Mouse (Mus musculus) heart, embryonic 11.5 days (tissue): ENCODE results near the gene Itga6. TPM values are rescaled to one million over a fixed set of nuclear protein-coding genes. Genes with fewer than 3 reads are reported as not detected.
A peak's percentile ranks its signal among the peaks of the same experiment; 100 is the strongest.

Source experiments
- ATAC-seq: fragments of 200-750 bp; cut with Nextera tagmentation; replicated peaks from 2 replicates; pipeline ENCODE4 v1.8.0; 2017; ENCODE audit warnings: moderate library complexity; ENCODE audit not compliant: insufficient number of reproducible peaks, low FRiP score, low TSS enrichment
- H3K27ac ChIP-seq: fragments of 300-500 bp; sonication (generic); 2 replicates; pipeline ENCODE4 v1.5.1; 2014; ENCODE audit warnings: mild to moderate bottlenecking, low read depth, low read length
- H3K27me3 ChIP-seq: fragments of 300-500 bp; sonication (generic); 2 replicates; pipeline ENCODE4 v1.6.1; 2014; ENCODE audit warnings: mild to moderate bottlenecking, low read length, mixed read lengths; ENCODE audit not compliant: control insufficient read depth, insufficient read depth
- H3K36me3 ChIP-seq: fragments of 300-500 bp; sonication (generic); 2 replicates; pipeline ENCODE4 v1.6.1; 2014; ENCODE audit warnings: mild to moderate bottlenecking, low read length, moderate library complexity, mixed read lengths; ENCODE audit not compliant: control insufficient read depth, insufficient read depth
- H3K4me1 ChIP-seq: fragments of 300-500 bp; sonication (generic); 2 replicates; pipeline ENCODE4 v1.6.1; 2014; ENCODE audit warnings: low read length; ENCODE audit not compliant: control insufficient read depth, insufficient read depth
- H3K4me2 ChIP-seq: fragments of 300-500 bp; sonication (generic); 2 replicates; pipeline ENCODE4 v1.6.1; 2014; ENCODE audit warnings: mild to moderate bottlenecking, moderate library complexity
- H3K4me3 ChIP-seq: fragments of 300-500 bp; sonication (generic); 2 replicates; pipeline ENCODE4 v1.5.1; 2014; ENCODE audit warnings: low read depth, low read length
- H3K9ac ChIP-seq: fragments of 300-500 bp; sonication (generic); 2 replicates; pipeline ENCODE4 v1.6.1; 2014; ENCODE audit warnings: mild to moderate bottlenecking, low read depth, low read length, moderate library complexity
- H3K9me3 ChIP-seq: fragments of 300-500 bp; sonication (generic); replicated peaks from 2 replicates; pipeline ENCODE4 v1.6.1; 2016; ENCODE audit warnings: low read length; ENCODE audit not compliant: control insufficient read depth
- WGBS: fragments of 180-500 bp; shearing (Covaris S2); extraction: QIAGEN DNeasy Blood & Tissue Kit; methylation state at CpG from one replicate; pipeline ENCODE4 v1.1.7; 2014; ENCODE audit not compliant: insufficient replicate concordance; 5-methylcytosine and 5-hydroxymethylcytosine counted together
- polyA plus RNA-seq: library from polyadenylated mRNA; unstranded; fragments of >200 nt; fragmentation: Nextera tagmentation; extraction: Ambion mirVana; gene quantifications from 2 replicates; pipeline ENCODE4 v1.2.1, GENCODE M21; 2014

The Itga6 gene
- polyA plus RNA-seq, 1 experiment from 2014 or later = 128 TPM

- ATAC-seq = 0 out of 2 replicates have a peak, but pooled peaks have one; percentile 42
- H3K27me3 ChIP-seq = no peaks in the 10 kb centered on the region
- no peaks in the 10 kb centered on the region for H3K36me3 ChIP-seq
- peaks cover 5% of the 10 kb centered on the region for H3K4me1 ChIP-seq
- H3K27ac ChIP-seq = no peak overlapping the region
- H3K9ac ChIP-seq = no peak overlapping the region
- H3K9me3 ChIP-seq = no peaks in the 10 kb centered on the region
- H3K4me2 ChIP-seq = no peak overlapping the region
- WGBS = 68% methylated on average over 8 of the region's 8 CpGs
- H3K4me3 ChIP-seq = no peak overlapping the region
Observed at GRCm38 (mm10) chr2:71751336-71751735, 5.9 kb downstream of the Itga6 start.

- Histone ChIP-seq H3K27me3 (no peaks in the 10 kb centered on the region), H3K9ac (no peak overlapping the region), H3K27ac (no peak overlapping the region), H3K4me2 (no peak overlapping the region), H3K4me3 (no peak overlapping the region), H3K4me1 (peaks cover 5% of the 10 kb centered on the region), H3K36me3 (no peaks in the 10 kb centered on the region), H3K9me3 (no peaks in the 10 kb centered on the region)
- 66% methylated on average over 2 of the region's 2 CpGs for WGBS
- no peak for ATAC-seq
Observed at GRCm38 (mm10) chr2:71751863-71752262, 6.4 kb downstream of the Itga6 start.

- Histone ChIP-seq H3K4me1 (peaks cover 10% of the 10 kb centered on the region), H3K36me3 (no peaks in the 10 kb centered on the region), H3K27ac (no peak overlapping the region), H3K4me2 (no peak overlapping the region), H3K27me3 (no peaks in the 10 kb centered on the region), H3K9ac (no peak overlapping the region), H3K4me3 (no peak overlapping the region), H3K9me3 (no peaks in the 10 kb centered on the region)
- ATAC-seq = no peak
- 70% methylated on average over 2 of the region's 2 CpGs for WGBS
Observed at GRCm38 (mm10) chr2:71752383-71752782, 7.0 kb downstream of the Itga6 start.

GRCm38 (mm10) chr2:71753161-71753560 is 7.7 kb downstream of the Itga6 start:
- no peaks in the 10 kb centered on the region for H3K36me3 ChIP-seq
- no peaks in the 10 kb centered on the region for H3K9me3 ChIP-seq
- H3K4me1 ChIP-seq = peaks cover 8% of the 10 kb centered on the region; the same call in 1 of the 2 replicates
- H3K4me2 ChIP-seq = no peak overlapping the region
- no peak overlapping the region for H3K4me3 ChIP-seq
- no peak overlapping the region for H3K27ac ChIP-seq
- 46% methylated on average over 4 of the region's 4 CpGs for WGBS
- ATAC-seq = no peak
- H3K9ac ChIP-seq = no peak overlapping the region
- no peaks in the 10 kb centered on the region for H3K27me3 ChIP-seq

- no peak overlapping the region for H3K4me2 ChIP-seq
- 84% methylated on average over 4 of the region's 4 CpGs for WGBS
- no peak overlapping the region for H3K9ac ChIP-seq
- H3K27ac ChIP-seq = no peak overlapping the region
- ATAC-seq = no peak
- no peaks in the 10 kb centered on the region for H3K36me3 ChIP-seq
- H3K27me3 ChIP-seq = no peaks in the 10 kb centered on the region
- H3K4me1 ChIP-seq = peaks cover 8% of the 10 kb centered on the region; the same call in 1 of the 2 replicates
- H3K4me3 ChIP-seq = no peak overlapping the region
- no peaks in the 10 kb centered on the region for H3K9me3 ChIP-seq
Observed at GRCm38 (mm10) chr2:71755748-71756147, 10.3 kb downstream of the Itga6 start.

- no peaks in the 10 kb centered on the region for H3K9me3 ChIP-seq
- no peak overlapping the region for H3K9ac ChIP-seq
- peaks cover 8% of the 10 kb centered on the region; the same call in 1 of the 2 replicates for H3K4me1 ChIP-seq
- no peaks in the 10 kb centered on the region for H3K36me3 ChIP-seq
- H3K27ac ChIP-seq = peak overlapping the region; percentile 22; the same call in 1 of the 2 replicates
- no peak for ATAC-seq
- WGBS = 38% methylated on average over 5 of the region's 5 CpGs
- H3K4me3 ChIP-seq = no peak overlapping the region
- no peak overlapping the region for H3K4me2 ChIP-seq
- no peaks in the 10 kb centered on the region for H3K27me3 ChIP-seq
Observed at GRCm38 (mm10) chr2:71757098-71757497, 11.7 kb downstream of the Itga6 start.

- Histone ChIP-seq H3K36me3 (no peaks in the 10 kb centered on the region), H3K9ac (no peak overlapping the region), H3K27me3 (no peaks in the 10 kb centered on the region), H3K4me1 (peaks cover 8% of the 10 kb centered on the region; the same call in 1 of the 2 replicates), H3K27ac (no peak overlapping the region), H3K4me3 (no peak overlapping the region), H3K9me3 (no peaks in the 10 kb centered on the region), H3K4me2 (no peak overlapping the region)
- WGBS = 40% methylated on average over 19 of the region's 19 CpGs
- ATAC-seq = no peak
Observed at GRCm38 (mm10) chr2:71758591-71759531, 13.4 kb downstream of the Itga6 start.

- no peaks in the 10 kb centered on the region for H3K27me3 ChIP-seq
- no peak overlapping the region for H3K4me3 ChIP-seq
- no peak overlapping the region for H3K27ac ChIP-seq
- H3K4me2 ChIP-seq = no peak overlapping the region
- H3K9me3 ChIP-seq = no peaks in the 10 kb centered on the region
- ATAC-seq = no peak
- no peaks in the 10 kb centered on the region for H3K36me3 ChIP-seq
- no peak overlapping the region for H3K9ac ChIP-seq
- H3K4me1 ChIP-seq = peaks cover 12% of the 10 kb centered on the region
- 77% methylated on average over 4 of the region's 4 CpGs for WGBS
Observed at GRCm38 (mm10) chr2:71760091-71760490, 14.7 kb downstream of the Itga6 start.
